Mouse (Mus musculus): Measurements from ENCODE around the gene Ss18l2.

DNA sequence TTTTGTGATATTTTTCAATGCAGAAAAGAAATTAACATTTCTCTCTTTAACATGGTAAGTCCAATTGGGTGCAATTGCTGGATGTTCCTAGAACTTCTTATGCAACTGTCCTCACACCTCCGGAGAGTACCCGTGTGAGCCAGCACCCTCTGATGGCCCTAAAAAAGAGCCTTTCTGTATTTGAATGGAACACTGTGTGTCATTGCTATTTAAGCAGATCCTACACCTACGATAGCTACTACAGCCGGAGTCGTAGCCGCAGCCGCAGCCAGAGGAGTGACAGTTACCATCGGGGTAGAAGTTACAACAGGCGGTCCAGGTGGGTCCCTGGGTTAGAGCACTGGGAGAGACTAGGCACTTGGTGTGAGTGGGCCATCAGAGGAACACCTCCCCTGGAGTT is 42.6 kb downstream of the Ss18l2 start:
- TF ChIP-seq CTCF (IDR thresholded peaks at IDR 0.05; ENCODE audit: insufficient read depth, low read depth, low read length) (no peak), POLR2A (IDR thresholded peaks at IDR 0.05; ENCODE audit: insufficient read depth, low read depth, low read length) (no peak)

All from olfactory bulb, adult 2 months (tissue).